Mouse (Mus musculus): Measurements from ENCODE around the gene Krt87. TPM values are rescaled to one million over a fixed set of nuclear protein-coding genes. Genes with fewer than 3 reads are reported as not detected.
A peak's percentile ranks its signal among the peaks of the same experiment; 100 is the strongest.

The Krt87 gene
- polyA plus RNA-seq, 1 experiment from 2014 or later, result 0.82 TPM

DNA sequence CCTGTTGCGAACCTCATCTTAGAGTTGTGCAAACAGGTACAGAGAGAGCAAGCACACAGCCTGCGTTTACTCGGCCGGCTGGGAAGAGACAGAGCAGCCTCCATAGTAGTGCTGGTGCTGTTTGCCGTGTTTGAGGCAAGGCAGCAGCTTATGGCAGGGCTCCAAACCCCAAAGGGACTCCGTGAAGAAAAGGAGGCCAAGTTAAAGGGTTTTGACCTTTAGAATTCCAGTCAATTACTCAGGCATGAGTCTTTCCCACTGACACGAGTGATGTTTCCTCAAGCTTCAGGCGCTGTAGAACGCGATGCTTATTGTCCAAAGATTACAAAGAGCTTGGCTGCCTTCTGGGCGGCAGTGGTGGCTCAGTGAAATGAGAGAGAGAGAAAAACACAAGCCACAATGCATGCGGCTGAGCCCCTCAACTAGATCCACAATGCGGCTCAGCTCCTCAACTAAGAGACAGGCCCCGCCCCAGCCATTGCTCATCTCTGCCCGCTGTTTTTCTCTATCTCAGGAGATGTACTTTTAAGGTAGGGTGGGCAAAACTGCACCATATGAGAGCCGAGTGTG lies 19.8 kb upstream of the Krt87 start:
- Histone ChIP-seq H3K9ac (no peak overlapping the region), H3K36me3 (no peaks in the 10 kb centered on the region), H3K4me3 (no peak overlapping the region), H3K4me1 (replicated peaks) (peaks cover 8% of the 10 kb centered on the region; the same call in 1 of the 2 replicates), H3K27ac (replicated peaks) (no peak overlapping the region; the same call in 1 of the 2 replicates), H3K4me2 (no peak overlapping the region), H3K27me3 (no peaks in the 10 kb centered on the region), H3K9me3 (no peaks in the 10 kb centered on the region)
- no peak for ATAC-seq (ENCODE audit: low FRiP score, low read depth)
- 31% methylated on average over 16 of the region's 16 CpGs for WGBS

DNA sequence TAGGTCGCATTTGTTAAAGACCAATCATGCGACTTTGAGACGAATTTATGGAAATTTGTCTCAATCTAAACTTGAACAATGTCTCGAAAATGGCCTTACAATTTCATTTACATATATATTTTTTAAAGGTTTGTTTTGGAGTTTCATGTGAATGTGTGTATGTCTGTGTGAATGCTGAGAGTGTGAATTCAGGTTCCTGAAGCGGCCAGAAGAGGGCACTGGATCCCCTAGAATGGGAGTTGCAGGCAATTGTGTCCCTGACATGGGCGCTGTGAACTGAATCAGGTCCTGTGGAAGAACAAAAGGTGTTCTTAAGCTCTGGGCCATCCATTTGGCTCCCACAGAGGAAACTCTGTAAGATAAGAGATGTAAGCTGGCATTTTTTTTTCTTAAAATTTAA lies 17.3 kb upstream of the Krt87 start:
- H3K4me3 ChIP-seq, result no peak overlapping the region
- peaks cover 8% of the 10 kb centered on the region; the same call in 1 of the 2 replicates for H3K4me1 ChIP-seq (replicated peaks)
- ATAC-seq (ENCODE audit: low FRiP score, low read depth), result no peak

DNA sequence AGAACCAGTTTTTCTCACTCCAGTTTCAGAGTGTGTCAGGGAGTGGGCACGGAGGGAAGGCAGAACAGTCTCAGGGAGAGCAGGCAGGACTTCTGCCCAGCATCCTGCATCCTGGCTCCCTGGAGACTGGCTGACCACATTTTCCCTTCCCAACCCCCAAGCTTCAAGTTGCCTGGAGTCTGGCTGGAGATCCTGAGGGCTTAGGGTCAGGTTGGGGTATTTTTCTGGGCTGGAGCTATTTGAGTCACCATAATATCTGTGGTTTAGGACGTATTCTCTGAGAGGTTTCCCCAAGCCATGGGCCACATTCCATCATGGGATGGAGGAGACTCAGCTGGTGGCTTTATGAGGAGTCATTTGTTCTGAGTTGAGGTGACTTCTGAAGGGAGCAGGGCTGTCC lies 16.7 kb upstream of the Krt87 start:
- Histone ChIP-seq H3K4me1 (replicated peaks) (peaks cover 8% of the 10 kb centered on the region; the same call in 1 of the 2 replicates), H3K27ac (replicated peaks) (no peak overlapping the region), H3K4me3 (no peak overlapping the region), H3K9ac (no peak overlapping the region), H3K4me2 (no peak overlapping the region), H3K9me3 (no peaks in the 10 kb centered on the region), H3K36me3 (no peaks in the 10 kb centered on the region), H3K27me3 (no peaks in the 10 kb centered on the region)
- WGBS, result 78% methylated on average over 2 of the region's 2 CpGs
- no peak for ATAC-seq (ENCODE audit: low FRiP score, low read depth)

More for the DNA sequence above, 17.3 kb upstream of the Krt87 start:
- Histone ChIP-seq H3K36me3 (no peaks in the 10 kb centered on the region), H3K9me3 (no peaks in the 10 kb centered on the region), H3K27ac (replicated peaks) (no peak overlapping the region), H3K4me2 (no peak overlapping the region), H3K9ac (no peak overlapping the region), H3K27me3 (no peaks in the 10 kb centered on the region)
- WGBS, result 90% methylated on average over 6 of the region's 6 CpGs

DNA sequence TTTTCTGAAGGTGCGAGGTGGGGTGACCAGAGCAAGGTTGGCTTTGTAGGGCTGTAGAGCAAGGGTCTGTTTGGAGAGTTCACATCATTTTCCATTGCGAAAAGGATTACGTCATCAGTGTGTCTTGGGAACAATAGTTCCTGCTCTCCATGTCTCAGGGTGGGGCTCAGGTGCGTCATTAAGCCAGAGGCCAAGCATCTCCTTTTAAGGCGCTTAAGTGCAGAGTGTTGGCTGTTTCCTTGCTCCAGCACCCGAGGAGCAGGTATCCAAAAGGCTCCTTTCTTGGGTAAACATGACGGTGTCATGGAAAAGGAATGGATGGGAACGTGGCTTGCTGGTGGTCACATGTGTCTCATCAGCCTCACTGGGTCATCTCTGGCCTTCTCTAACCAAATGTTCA lies 16.2 kb upstream of the Krt87 start:
- 89% methylated on average over 8 of the region's 8 CpGs for WGBS
- no peak for ATAC-seq (ENCODE audit: low FRiP score, low read depth)

DNA sequence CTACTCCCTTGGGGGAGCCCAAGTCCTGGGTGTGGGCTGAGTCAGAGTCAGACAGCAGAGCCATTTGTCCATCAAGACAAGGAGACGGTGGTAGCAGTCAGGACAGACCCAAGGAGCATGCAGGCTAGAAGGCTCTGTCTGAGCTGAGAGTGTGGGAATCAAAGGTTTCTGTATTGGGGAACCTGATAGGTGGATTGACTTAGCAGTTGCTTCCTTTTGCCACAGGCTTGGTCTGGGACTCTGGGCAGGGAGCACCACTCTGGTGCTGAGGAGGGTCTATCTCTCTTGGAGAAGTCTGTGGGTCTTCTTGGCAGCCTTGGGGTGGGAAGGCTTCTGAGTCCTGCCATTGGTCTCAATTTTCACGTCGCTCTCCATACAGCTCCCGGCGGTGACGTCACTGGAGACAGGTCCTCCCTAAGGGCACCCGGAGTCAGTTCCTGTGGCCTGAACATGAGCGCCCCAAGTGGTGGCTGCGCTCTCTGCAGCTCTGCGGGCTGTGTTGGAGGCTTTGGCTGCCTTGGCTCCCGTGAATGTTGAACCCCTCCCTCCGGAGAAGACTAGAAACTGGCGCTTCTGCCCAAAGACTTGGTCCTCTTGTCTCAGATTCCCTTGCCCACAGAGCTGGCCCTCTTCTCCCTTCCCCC lies 14.6 kb upstream of the Krt87 start:
- Histone ChIP-seq H3K27ac (replicated peaks) (no peak overlapping the region), H3K9me3 (no peaks in the 10 kb centered on the region), H3K4me1 (replicated peaks) (peaks cover under 1% of the 10 kb centered on the region; the same call in 1 of the 2 replicates), H3K4me2 (peak overlapping the region; percentile 16; the same call in 1 of the 2 replicates), H3K36me3 (no peaks in the 10 kb centered on the region), H3K4me3 (no peak overlapping the region), H3K9ac (no peak overlapping the region), H3K27me3 (no peaks in the 10 kb centered on the region)
- 8% methylated on average over 13 of the region's 13 CpGs for WGBS
- ATAC-seq (ENCODE audit: low FRiP score, low read depth), result no peak

More for the DNA sequence above, 16.2 kb upstream of the Krt87 start:
- Histone ChIP-seq H3K36me3 (no peaks in the 10 kb centered on the region), H3K27ac (replicated peaks) (no peak overlapping the region), H3K4me1 (replicated peaks) (peaks cover 8% of the 10 kb centered on the region; the same call in 1 of the 2 replicates), H3K27me3 (no peaks in the 10 kb centered on the region), H3K4me3 (no peak overlapping the region), H3K4me2 (no peak overlapping the region), H3K9ac (no peak overlapping the region), H3K9me3 (no peaks in the 10 kb centered on the region)

DNA sequence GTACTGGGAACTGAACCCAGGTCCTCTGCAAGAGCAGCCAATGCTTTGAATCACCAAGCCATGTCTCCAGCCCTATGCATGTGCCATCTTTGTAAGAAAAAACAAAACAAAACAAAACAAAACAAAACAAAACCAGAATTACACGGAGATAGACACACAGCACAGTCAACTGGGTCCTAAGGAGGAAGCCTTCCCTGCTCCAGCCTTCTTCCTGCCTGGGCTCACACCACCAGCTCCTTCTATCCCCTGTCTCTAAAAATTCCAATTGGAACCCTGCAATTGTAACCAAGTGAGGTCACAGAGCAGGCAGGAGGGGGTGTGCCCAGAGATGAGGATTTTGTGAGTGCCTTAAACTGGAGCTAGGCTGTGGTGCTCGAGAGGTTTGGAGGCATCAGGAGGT lies 8.8 kb upstream of the Krt87 start, which contains the start of gene Krt88:
Gene Krt88, plus strand, starts transcription at position 301 of the 400 bp plus-strand sequence.
- Histone ChIP-seq H3K9me3 (no peaks in the 10 kb centered on the region), H3K4me2 (no peak within 1 kb of the TSS), H3K36me3 (no peaks in the 10 kb centered on the region), H3K4me1 (replicated peaks) (no peaks in the 10 kb centered on the region), H3K4me3 (no peak within 1 kb of the TSS), H3K27ac (replicated peaks) (no peak within 1 kb of the TSS), H3K9ac (no peak within 1 kb of the TSS), H3K27me3 (no peaks in the 10 kb centered on the region)
- 87% methylated on average over 2 of the region's 2 CpGs for WGBS
- ATAC-seq (ENCODE audit: low FRiP score, low read depth), result no peak

DNA sequence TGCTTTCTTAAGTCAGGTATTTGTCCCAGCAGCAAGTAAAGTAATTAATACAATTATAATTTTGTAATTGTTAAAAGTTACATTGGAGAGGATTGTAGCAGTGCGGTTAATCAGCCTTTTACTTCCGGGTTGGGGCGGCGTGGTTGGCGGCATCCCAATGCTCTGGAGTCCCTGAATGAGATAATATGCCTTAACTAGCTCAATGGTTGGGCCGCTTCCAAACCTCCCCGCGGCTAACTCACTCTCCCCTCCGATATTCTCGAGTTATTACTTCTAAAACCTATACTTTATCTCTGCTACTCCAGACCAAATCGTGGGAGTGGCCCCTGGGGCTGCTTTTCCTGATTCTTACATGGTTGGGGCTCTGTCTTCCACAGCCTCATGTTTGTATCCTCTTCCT lies 8.0 kb upstream of the Krt87 start:
- Histone ChIP-seq H3K4me1 (replicated peaks) (no peaks in the 10 kb centered on the region), H3K27me3 (no peaks in the 10 kb centered on the region), H3K4me2 (no peak overlapping the region), H3K9me3 (no peaks in the 10 kb centered on the region), H3K27ac (replicated peaks) (no peak overlapping the region), H3K4me3 (no peak overlapping the region), H3K36me3 (no peaks in the 10 kb centered on the region), H3K9ac (no peak overlapping the region)
- WGBS, result 74% methylated on average over 11 of the region's 11 CpGs
- no peak for ATAC-seq (ENCODE audit: low FRiP score, low read depth)

DNA sequence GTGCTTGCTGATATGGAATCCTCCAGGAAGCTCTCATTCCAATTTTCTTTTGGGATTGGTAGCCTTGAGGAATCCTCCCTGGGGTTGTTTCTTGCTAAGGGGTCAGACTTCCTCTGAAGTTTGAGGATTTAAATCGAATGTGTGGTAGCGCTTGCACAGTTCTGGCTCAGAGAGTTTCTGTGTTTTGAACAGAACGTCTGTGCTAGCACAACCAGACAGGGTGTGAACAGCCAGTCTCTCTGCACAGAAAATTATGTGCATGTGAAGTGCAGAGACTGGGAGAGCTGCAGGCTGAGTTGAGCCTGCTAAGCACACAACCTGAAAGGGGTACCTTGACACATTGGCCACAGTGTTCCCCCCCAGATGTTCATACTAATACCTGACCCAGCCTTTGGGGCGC lies 2.2 kb upstream of the Krt87 start:
- 84% methylated on average over 4 of the region's 4 CpGs for WGBS
- Histone ChIP-seq H3K27me3 (peaks cover 18% of the 10 kb centered on the region), H3K4me1 (replicated peaks) (peaks cover 8% of the 10 kb centered on the region), H3K4me3 (no peak overlapping the region), H3K36me3 (no peaks in the 10 kb centered on the region), H3K9ac (no peak overlapping the region), H3K9me3 (no peaks in the 10 kb centered on the region), H3K27ac (replicated peaks) (no peak overlapping the region), H3K4me2 (no peak overlapping the region)
- ATAC-seq (ENCODE audit: low FRiP score, low read depth), result no peak

DNA sequence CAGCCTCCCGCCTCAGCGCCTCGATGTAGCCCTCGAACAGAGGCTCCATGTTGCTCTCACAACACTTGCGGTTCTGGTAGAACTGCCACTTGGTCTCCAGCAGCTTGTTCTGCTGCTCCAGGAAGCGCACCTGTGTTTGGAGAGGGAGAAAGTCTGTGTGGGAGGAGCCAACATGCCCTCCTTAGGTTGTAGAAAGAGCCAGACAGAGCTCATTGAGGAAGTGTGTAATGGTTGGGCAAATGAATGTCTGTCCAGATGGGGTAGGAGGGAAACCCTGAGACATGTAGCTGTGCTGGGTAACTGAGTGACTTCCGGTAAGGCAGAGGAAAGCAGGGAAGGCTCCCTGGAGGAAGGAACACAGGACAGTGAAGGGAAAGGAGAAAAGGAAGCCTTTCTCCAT lies 2.0 kb downstream of the Krt87 start:
- no peak overlapping the region for H3K4me2 ChIP-seq
- no peaks in the 10 kb centered on the region for H3K36me3 ChIP-seq
- peaks cover 8% of the 10 kb centered on the region for H3K4me1 ChIP-seq (replicated peaks)
- no peak overlapping the region for H3K27ac ChIP-seq (replicated peaks)
- 89% methylated on average over 7 of the region's 7 CpGs for WGBS
- no peak overlapping the region for H3K9ac ChIP-seq
- no peaks in the 10 kb centered on the region for H3K9me3 ChIP-seq
- ATAC-seq (ENCODE audit: low FRiP score, low read depth), result no peak
- H3K4me3 ChIP-seq, result no peak overlapping the region
- peaks cover 18% of the 10 kb centered on the region for H3K27me3 ChIP-seq

DNA sequence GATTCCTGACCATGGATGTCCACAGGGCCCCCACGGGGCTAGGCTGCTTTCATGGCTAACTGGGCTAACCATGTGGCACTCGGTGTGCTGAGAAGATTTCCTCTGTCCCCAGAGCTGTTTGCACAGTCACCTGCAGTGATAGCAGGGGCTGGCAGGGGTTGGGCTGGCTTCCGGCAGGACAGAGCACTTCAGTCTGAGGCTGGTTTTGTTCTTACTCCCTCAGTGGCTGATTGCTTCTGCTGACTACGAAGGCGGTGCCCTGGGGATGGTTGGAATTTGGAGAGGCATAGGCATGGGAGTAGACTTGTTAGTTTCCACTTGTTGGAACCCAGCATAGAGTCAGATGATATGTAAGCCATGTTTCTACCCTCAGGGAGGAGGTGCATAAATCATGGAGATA lies 13.7 kb downstream of the Krt87 start:
- Histone ChIP-seq H3K27me3 (no peaks in the 10 kb centered on the region), H3K9ac (no peak overlapping the region), H3K27ac (replicated peaks) (no peak overlapping the region), H3K9me3 (no peaks in the 10 kb centered on the region), H3K36me3 (no peaks in the 10 kb centered on the region), H3K4me2 (no peak overlapping the region), H3K4me1 (replicated peaks) (no peaks in the 10 kb centered on the region), H3K4me3 (no peak overlapping the region)
- 26% methylated on average over 5 of the region's 5 CpGs for WGBS
- no peak for ATAC-seq (ENCODE audit: low FRiP score, low read depth)

DNA sequence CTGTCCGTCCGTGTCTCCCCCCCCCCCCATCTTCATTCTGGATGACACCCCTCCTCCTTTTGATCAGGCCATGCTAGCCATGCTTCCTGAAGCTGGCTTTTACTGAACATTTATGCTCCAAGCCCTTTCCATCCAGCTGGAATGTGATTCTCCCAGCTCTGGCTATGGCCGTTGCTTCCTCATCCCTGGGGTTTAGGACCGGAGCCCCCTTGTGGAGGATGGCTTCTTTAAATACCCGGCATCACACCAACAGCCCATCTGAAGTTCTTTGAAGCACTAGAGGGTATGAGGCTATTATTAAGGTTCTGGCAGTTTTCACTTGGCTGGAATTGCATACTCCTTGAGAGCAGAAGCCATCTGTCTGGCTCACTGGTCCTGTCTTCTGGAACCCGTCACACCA lies 17.7 kb downstream of the Krt87 start:
- 56% methylated on average over 5 of the region's 6 CpGs for WGBS
- H3K36me3 ChIP-seq, result no peaks in the 10 kb centered on the region
- ATAC-seq (ENCODE audit: low FRiP score, low read depth), result no peak

DNA sequence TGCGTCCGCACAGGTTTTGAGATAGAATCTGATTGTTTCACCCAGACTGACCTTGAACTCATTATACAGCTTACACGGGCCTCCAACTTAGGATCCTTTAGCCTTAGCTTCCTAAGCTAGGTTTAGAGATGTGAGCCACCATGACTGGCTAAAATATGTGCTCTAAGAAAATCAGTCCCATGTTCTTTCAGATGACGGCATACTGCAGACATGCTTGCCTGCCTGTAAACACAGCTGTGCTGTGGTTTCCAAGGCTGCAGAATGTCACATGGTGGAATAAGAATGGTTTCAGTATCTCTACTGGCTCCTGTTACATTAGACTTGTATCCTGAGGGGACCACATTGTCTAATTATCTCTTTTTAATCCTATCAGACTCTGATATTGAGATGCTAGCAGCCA lies 19.7 kb downstream of the Krt87 start:
- ATAC-seq (ENCODE audit: low FRiP score, low read depth), result no peak
- H3K4me1 ChIP-seq (replicated peaks), result 0 out of 2 replicates have a peak, but pooled peaks cover 3% of the 10 kb centered on the region
- no peaks in the 10 kb centered on the region for H3K27me3 ChIP-seq
- 78% methylated on average over 4 of the region's 4 CpGs for WGBS
- no peak overlapping the region for H3K27ac ChIP-seq (replicated peaks)
- no peaks in the 10 kb centered on the region for H3K36me3 ChIP-seq
- H3K9ac ChIP-seq, result no peak overlapping the region
- H3K4me2 ChIP-seq, result no peak overlapping the region
- H3K4me3 ChIP-seq, result no peak overlapping the region
- H3K9me3 ChIP-seq, result no peaks in the 10 kb centered on the region

More for the DNA sequence above, 17.7 kb downstream of the Krt87 start:
- no peaks in the 10 kb centered on the region for H3K27me3 ChIP-seq
- H3K9ac ChIP-seq, result no peak overlapping the region
- H3K9me3 ChIP-seq, result no peaks in the 10 kb centered on the region
- no peak overlapping the region for H3K4me2 ChIP-seq
- no peaks in the 10 kb centered on the region for H3K4me1 ChIP-seq (replicated peaks)
- H3K27ac ChIP-seq (replicated peaks), result no peak overlapping the region
- H3K4me3 ChIP-seq, result no peak overlapping the region
